Mouse (Mus musculus) mouse embryonic stem cell (cell line): ENCODE measurements around the gene Lgalsl.

Experiments used
- in situ Hi-C, 2 experiments: fragments of 300-500 bp; cut with MboI; formaldehyde crosslinking; loops; 1 replicate in 1 of 2; 3 replicates in 1 of 2; pipeline ENCODE4 v1.14.3; 2019 to 2020; ENCODE audit warnings: low sequenced_read_pairs in 2 of 2, low pct_unique_long_range_greater_than_20kb in 1 of 2, mixed read lengths in 1 of 2; ENCODE audit not compliant: unreplicated experiment in 1 of 2

Gene Lgalsl

DNA sequence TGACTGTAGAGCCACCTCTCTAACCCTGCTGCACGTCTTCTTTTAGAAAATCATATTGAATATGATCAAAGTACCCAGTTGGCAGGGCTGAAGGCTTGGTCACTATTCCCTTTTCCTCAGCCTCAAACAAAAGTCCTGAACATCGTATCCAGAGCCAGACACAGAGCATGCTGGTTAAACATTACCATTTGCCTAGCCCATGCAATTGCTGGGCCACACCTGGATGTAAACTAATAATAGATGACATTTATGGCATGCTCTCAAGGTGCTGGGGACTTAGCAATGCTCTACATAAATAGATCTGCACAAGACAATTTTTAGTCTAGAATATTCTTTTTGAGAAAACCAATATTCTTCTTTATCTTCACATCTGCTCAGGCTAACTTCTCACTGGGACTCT, 39.5 kb downstream of the Lgalsl start:
- in situ Hi-C loops: loop anchor here (5.0 to 25.0 kb wide), 3 partner anchors 123 to 671 kb away; no protein-coding TSS in a partner anchor

DNA sequence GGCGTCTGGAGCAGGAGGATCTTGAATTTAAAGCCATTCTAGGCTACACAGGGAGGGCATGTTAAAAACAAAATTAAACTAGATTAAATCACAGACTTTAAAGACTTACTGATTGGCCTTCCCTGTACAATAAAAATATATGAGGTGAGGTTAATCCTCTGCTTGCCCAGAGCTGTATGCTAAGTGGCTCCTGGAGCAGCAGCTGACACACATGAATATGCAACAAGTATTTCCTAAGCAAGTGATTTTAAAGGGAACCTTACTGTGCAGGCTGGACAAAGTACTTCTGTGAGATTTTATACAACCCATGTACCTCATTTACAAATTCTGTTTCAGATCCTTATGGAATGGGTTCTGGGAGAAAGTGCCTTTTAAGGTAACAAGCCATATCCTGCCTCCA, 41.8 kb downstream of the Lgalsl start:
- in situ Hi-C loops: loop anchor here in 1 of 2 experiments (25.0 kb wide), 1 partner anchor 673 kb away; no protein-coding TSS in a partner anchor

DNA sequence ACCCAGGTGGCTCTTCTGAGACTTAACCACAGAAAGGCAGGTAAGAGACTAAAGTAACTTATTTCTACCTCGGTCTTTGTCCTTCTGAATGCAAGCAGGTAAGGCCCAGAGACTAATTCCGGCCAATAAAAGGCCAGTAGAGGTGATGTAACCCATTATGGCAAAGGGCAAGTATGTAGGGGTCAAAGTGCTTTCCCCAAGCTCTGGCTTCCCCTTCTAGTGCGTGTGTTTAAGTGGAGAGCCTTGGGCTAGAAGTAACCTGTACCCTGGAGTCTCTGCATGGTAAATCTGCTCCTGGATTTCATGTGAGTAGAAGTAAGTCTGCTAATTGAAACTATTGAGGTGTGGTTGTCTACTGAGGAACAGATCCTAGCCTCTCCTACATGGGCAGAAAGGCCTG, 42.8 kb downstream of the Lgalsl start:
- in situ Hi-C loops: loop anchor here in 1 of 2 experiments (25.0 kb wide), 1 partner anchor 674 kb away; no protein-coding TSS in a partner anchor

DNA sequence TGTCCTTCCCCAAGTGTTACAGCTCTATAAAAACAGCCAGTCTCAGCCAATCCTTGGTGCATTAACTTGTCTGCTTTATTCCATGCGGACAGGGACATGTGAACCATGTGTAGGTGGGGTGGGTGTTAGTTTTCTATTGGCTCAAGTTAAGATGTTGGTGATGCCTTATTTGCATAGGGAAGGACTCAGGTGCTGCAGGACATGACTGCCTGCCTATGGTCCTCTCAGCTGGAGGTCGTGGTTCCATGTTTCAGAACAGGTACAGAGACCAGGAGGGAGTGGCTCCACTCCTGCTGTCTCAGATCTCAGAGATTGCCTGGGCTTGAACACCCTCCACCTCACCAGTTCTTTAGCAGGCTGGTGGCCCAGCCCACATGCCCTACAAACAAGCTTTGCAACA, 44.7 kb downstream of the Lgalsl start:
- in situ Hi-C loops: loop anchor here in 1 of 2 experiments (25.0 kb wide), 1 partner anchor 676 kb away; no protein-coding TSS in a partner anchor

DNA sequence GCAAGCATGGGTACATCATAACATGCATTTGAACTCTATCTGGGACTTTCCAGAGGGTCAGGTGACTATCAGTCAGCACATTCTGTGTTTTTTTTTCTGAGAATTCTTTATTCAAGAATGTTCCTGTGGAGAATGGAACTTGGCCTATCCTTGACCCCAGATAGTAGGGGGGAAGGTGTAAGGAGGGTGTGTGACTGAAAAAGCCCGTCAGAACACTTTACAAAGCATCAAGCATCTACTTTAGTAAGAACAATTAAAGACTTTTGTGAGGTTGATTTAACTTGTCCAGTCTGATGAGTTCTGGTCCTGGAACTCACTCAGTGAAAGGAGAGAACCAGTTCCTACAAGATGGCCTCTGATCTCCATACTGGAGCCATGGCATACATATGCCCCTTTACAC, 45.7 kb downstream of the Lgalsl start:
- in situ Hi-C loops: loop anchor here in 1 of 2 experiments (25.0 kb wide), 1 partner anchor 677 kb away; no protein-coding TSS in a partner anchor

DNA sequence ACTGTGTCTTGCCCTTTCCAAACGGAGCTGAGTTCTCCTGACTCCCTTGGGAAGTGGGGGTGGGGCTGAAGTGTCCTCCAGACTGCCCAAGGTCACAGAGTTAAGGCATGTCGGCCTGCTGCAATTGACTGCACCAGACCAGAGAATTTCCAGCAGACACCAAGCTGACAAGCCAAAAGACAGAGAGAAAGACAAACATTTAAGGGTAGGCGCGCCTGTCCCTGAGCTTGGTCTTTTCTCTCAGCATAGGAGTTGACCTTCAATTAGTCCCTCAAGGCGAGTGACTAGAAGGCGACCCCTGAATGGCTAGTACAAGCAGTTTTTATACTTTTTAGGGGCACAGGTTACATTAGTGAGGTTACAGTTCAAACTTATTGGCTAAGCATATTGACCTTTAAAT, 46.1 kb downstream of the Lgalsl start:
- in situ Hi-C loops: loop anchor here in 1 of 2 experiments (25.0 kb wide), 1 partner anchor 678 kb away; no protein-coding TSS in a partner anchor

DNA sequence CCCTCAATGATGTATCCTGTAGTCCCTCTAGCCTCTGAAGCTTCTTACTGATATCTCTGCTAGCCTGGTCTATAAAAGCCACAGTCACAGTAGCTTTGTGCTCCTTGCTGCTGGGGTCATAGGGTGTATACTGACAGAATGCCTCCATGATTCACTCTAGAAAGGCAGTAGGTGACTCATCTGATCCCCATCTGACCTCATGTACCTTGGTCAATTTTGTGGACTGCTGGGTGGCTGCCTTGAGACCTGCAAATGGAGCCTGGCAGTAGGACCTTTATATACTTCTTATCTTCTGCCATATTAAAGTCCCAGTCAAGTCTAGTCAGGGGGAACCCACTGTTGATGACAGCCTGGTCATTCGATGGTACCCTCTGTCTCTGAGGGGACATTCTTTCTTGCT, 47.4 kb downstream of the Lgalsl start:
- in situ Hi-C loops: loop anchor here in 1 of 2 experiments (25.0 kb wide), 1 partner anchor 679 kb away; no protein-coding TSS in a partner anchor

DNA sequence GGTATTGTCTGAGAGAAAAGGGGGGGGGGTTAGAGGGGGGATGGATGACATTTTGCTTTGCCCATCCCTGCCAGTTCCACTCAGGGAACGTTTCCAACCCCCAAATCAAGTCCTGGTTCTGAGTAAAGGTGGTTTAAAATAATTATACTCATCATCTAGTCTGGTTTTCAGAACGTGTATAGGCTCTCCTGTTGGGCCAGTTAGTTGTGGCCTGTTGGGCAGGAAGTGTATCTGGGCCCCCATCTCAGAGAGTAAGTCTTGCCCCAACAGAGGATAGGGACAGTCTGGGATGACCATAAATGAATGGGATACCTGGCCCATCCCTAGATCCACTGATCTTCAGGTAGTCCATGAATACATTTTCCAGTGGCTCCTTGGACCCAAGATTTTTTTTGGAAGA, 48.2 kb downstream of the Lgalsl start:
- in situ Hi-C loops: loop anchor here in 1 of 2 experiments (25.0 kb wide), 1 partner anchor 680 kb away; no protein-coding TSS in a partner anchor

DNA sequence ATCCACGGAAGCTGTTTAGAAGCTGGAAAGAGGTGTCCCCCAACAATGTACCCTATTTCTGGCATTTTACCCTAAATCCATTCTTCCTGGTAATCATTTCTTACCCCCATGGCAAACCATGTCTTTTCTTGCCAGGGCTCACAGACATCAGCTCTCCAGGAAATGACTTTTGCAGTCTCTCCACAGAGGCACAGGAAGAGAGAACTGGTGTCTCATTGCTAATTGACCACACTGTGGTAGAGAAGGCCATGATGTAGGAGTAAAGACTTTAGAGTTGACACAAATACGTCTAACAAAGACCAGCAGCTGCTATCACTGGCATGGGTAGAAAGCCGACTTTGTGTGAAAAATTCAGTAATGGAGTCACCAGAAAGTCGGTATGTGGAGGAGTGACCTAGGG, 50.5 kb downstream of the Lgalsl start:
- in situ Hi-C loops: loop anchor here in 1 of 2 experiments (25.0 kb wide), 1 partner anchor 682 kb away; no protein-coding TSS in a partner anchor

DNA sequence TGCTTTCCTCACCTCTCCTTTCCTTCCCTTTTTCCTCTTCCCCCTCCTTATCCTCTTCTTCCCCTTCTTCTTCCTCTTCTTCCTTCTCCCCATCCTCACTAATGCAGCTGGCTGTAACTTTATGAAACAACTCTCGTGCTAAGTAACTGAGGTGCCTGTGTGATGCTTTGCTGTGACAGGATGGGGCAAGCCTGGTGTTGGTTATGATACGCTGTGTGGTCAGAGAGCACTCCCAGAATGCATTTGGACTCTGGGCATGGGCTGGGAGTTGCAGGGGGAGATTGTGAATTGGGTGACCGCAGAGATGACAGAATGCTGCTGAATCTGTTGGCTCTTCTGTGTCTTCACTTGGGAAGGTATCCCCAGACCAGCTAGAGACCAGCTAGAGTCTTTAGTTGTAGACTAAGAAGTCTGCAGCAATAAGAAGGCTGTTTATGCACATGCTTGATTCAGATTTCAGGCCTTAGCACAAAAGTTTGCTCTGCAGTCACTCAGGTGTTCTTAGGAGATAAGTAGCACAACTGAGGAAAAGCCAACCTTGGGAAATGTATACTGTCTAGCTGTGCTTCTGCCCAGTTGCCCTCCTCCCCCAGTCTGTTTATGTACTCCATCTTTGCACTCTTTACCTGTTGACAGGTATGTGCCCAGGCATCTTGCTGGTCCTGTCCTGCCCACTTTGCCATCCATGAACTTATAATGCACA, 51.8 kb downstream of the Lgalsl start:
- in situ Hi-C loops: loop anchor here in 1 of 2 experiments (25.0 kb wide), 1 partner anchor 683 kb away; no protein-coding TSS in a partner anchor

DNA sequence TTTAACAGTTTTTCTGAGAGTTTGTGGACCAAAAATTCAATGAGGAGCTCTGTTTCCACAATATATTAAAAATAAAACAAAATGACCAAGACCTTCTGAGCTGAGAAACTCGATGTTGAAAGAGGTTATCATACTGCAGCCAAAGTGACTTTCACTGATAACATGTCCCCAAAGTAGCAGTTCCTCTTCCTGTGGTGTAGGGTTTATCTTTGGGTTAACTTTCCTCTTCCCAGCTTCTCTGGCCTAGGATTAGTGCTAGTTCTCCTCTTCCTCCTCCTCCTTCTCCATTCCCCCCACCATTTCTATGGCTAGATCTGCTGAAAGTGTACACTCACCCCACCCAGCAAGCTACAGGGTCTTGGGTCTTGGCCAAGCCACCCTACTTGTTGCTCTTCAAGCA, 52.6 kb downstream of the Lgalsl start:
- in situ Hi-C loops: loop anchor here in 1 of 2 experiments (25.0 kb wide), 1 partner anchor 684 kb away; no protein-coding TSS in a partner anchor

DNA sequence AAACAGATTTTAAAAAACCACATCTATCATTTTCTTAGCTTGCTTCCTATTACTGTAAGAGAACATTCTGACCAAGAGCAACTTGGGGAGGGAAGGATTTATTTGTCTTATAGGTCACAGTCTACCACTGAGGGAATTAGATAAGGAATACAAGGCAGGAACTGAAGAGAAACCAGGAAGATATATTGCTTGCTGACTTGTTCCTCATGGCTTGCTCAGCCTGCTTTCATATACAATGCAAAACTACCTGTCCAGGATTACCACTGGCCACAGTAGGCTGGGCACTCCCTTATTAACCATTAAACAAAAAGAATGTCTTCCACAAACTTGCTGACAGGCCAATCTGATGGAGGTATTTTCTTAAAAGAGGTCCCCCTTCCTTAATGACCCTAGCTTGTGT, 54.2 kb downstream of the Lgalsl start:
- in situ Hi-C loops: loop anchor here in 1 of 2 experiments (25.0 kb wide), 1 partner anchor 686 kb away; no protein-coding TSS in a partner anchor
